Mouse (Mus musculus) kidney, postnatal 36 days (tissue): Measurements from ENCODE around the gene Smok3b.
A peak's percentile ranks its signal among the peaks of the same experiment; 100 is the strongest.

Experiments
- DNase-seq, 2 experiments: peaks; one replicate each; pipeline ENCODE4 v3.0.0; 2021 to 2022; ENCODE audit warnings: mixed read lengths in 2 of 2

Gene Smok3b

GRCm38 (mm10) chr5:138085421-138085911 lies 64.2 kb downstream of the Smok3b start:
- peak; percentile 29 to 44 for DNase-seq

DNA sequence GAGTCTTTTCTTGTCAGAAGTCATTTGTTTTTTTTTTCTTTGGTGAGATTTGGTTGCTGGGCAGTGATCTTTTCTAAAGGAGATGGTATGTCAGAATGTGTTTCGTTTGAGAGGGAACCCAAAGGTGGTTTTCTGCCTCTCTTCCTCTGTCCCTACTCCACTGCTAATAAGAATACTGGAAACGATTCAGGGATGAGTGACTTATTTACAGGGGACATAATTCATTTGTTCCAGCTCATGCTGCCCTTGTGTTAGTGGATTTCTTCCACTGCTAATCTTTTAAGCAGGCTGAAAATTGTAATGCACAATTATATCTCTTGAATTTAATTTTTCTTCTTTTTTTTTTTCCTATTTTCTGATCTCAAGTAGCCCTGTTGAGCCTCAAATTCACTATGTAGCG lies 65.6 kb downstream of the Smok3b start:
- DNase-seq, result peak in 1 of 2 experiments; percentile 63

DNA sequence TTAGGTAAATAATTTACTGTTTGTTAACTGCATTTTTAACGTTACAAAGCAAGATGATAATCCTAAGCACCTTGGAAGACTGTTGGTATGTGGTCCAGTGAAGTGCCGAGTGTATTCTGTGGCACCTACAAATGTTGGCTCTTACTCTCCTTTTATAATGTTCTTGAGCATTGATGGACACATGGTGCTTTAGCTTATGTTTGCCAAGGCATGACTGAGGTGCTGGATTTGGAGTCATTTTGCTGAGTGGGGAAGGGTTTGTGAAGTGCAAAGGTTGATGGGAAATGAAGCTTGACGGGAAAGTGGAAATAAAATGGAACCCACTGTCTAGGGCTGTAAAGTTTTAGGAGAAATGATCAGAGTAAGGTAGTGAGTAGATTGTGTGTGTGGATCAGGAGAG lies 67.1 kb downstream of the Smok3b start:
- peak; percentile 48 to 79 for DNase-seq

GRCm38 (mm10) chr5:138089108-138089551 lies 67.9 kb downstream of the Smok3b start:
- DNase-seq, result peak; percentile 71 to 87

DNA sequence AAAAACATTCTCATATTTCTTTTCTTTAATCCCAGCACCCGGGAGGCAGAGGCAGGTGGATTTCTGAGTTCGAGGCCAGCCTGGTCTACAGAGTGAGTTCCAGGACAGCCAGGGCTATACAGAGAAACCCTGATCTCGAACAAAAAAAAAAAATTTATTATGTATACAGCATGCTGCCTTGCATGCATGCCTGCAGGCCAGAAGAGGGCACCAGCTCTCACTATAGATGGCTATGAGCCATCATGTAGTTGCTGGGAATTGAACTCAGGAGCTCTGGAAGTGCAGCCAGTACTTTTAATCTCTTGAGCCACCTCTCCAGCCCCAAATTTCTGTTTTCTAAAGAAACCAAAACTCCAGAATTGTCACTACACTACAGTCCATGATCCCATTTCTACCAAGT lies 69.0 kb downstream of the Smok3b start:
- peak in 1 of 2 experiments; percentile 54 for DNase-seq

DNA sequence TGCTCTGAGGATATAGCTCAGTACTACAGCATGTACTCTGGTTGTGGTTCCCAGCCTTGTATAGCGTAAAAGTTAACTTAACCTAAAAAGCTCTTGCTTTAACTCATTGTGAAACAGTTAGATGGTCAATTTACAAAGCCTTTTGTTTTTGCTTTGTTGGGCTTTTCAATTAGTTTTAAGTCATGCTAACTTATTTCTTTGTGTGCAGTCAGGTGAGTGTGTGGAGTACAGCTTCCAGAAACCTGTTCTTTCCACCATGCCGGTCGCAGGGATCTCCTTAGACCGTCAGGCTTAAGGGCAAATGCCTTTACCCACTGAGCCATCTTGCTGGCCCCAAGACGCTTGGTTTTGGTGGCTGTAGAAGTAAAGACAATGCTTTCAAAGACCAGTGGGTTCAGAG lies 69.5 kb downstream of the Smok3b start:
- no peak for DNase-seq

GRCm38 (mm10) chr5:138092771-138093170 lies 71.5 kb downstream of the Smok3b start:
- DNase-seq, result peak; percentile 38 to 61

DNA sequence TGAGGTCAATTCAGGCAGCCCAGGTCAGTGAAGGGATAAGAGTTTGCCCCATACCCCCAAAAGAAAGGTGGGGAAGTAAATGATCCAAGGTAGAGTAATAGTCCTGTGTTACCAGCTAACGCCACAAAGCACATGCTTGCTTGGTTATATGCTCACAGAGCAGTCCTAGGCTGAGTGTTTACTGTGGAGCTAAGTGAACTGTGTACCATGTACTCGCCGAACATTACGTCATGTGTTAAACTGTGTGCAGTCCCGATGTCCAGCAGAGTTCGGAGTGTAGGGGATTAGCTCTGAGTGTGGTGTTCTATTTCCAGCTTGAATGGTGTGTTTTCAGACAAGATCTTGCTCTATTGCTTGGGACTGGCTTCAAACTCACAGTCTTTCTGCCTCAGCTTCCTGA lies 73.2 kb downstream of the Smok3b start:
- DNase-seq, result no peak
